Mouse (Mus musculus) brain, embryonic 14.5 days (tissue): Measurements from ENCODE around the gene Ehbp1.

Source experiments
- CTCF ChIP-seq: fragments of 200-500 bp; IDR thresholded peaks from 2 replicates; pipeline ENCODE4 v1.5.1; 2012; ENCODE audit warnings: inconsistent platforms, mild to moderate bottlenecking, moderate library complexity, borderline replicate concordance; ENCODE audit not compliant: insufficient read depth, insufficient read length; ENCODE audit errors: extremely low read depth
- POLR2A ChIP-seq: fragments of 200-500 bp; IDR thresholded peaks from 2 replicates; pipeline ENCODE4 v1.6.1; 2012; ENCODE audit warnings: mild to moderate bottlenecking, inconsistent platforms, borderline replicate concordance; ENCODE audit not compliant: poor library complexity, insufficient read depth, insufficient read length, severe bottlenecking; ENCODE audit errors: extremely low read depth

- peak; percentile 82 for TF ChIP-seq POLR2A
- TF ChIP-seq CTCF = no peak
Measured at GRCm38 (mm10) chr11:22286885-22287512, 55.1 kb downstream of the Ehbp1 start.
